Mouse (Mus musculus) limb, embryonic 11.5 days (tissue): Measurements from ENCODE around the gene Ankrd33. TPM values are rescaled to one million over a fixed set of nuclear protein-coding genes. Genes with fewer than 3 reads are reported as not detected.
A peak's percentile ranks its signal among the peaks of the same experiment; 100 is the strongest.

Experiments used
- ATAC-seq: fragments of 200-750 bp; cut with Nextera tagmentation; 2 replicates; pipeline ENCODE4 v1.8.0; 2017; ENCODE audit warnings: low read depth; ENCODE audit not compliant: insufficient number of reproducible peaks, low FRiP score, low TSS enrichment
- DNase-seq: peaks from one replicate; pipeline ENCODE4 v3.0.0-alpha.2; 2015; ENCODE audit warnings: low spot score
- H3K27ac ChIP-seq: fragments of 300-500 bp; sonication (generic); replicated peaks from 2 replicates; pipeline ENCODE4 v1.5.1; 2014; ENCODE audit warnings: low read depth, mild to moderate bottlenecking, low read length
- H3K27me3 ChIP-seq: fragments of 300-500 bp; sonication (generic); 2 replicates; pipeline ENCODE4 v1.6.1; 2014; ENCODE audit warnings: mild to moderate bottlenecking, low read length, mixed read lengths; ENCODE audit not compliant: control insufficient read depth, insufficient read depth
- H3K36me3 ChIP-seq: fragments of 300-500 bp; sonication (generic); 2 replicates; pipeline ENCODE4 v1.6.1; 2014; ENCODE audit warnings: mild to moderate bottlenecking, low read length, moderate library complexity, mixed read lengths; ENCODE audit not compliant: control insufficient read depth, insufficient read depth
- H3K4me1 ChIP-seq: fragments of 300-500 bp; sonication (generic); 2 replicates; pipeline ENCODE4 v1.6.1; 2014; ENCODE audit warnings: low read length, mixed read lengths; ENCODE audit not compliant: control insufficient read depth, insufficient read depth
- H3K4me2 ChIP-seq: fragments of 300-500 bp; sonication (generic); 2 replicates; pipeline ENCODE4 v1.6.1; 2014; ENCODE audit warnings: low read depth, mild to moderate bottlenecking, moderate library complexity; ENCODE audit not compliant: severe bottlenecking
- H3K4me3 ChIP-seq: fragments of 300-500 bp; sonication (generic); 2 replicates; pipeline ENCODE4 v1.5.1; 2014; ENCODE audit warnings: low read depth, low read length
- H3K9ac ChIP-seq: fragments of 300-500 bp; sonication (generic); 2 replicates; pipeline ENCODE4 v1.6.1; 2014; ENCODE audit warnings: mild to moderate bottlenecking, low read length
- H3K9me3 ChIP-seq: fragments of 300-500 bp; sonication (generic); 2 replicates; pipeline ENCODE4 v1.6.1; 2016; ENCODE audit warnings: low read length; ENCODE audit not compliant: control insufficient read depth
- WGBS: fragments of 180-500 bp; shearing (Covaris S2); extraction: QIAGEN DNeasy Blood & Tissue Kit; methylation state at CpG from one replicate; pipeline ENCODE4 v1.1.7; 2014; 5-methylcytosine and 5-hydroxymethylcytosine counted together
- polyA plus RNA-seq: library from polyadenylated mRNA; unstranded; fragments of >200 nt; fragmentation: Nextera tagmentation; extraction: Ambion mirVana; gene quantifications from 2 replicates; pipeline ENCODE4 v1.2.1, GENCODE M21; 2014

Gene Ankrd33
- polyA plus RNA-seq, 1 experiment from 2014 or later: not detected

DNA sequence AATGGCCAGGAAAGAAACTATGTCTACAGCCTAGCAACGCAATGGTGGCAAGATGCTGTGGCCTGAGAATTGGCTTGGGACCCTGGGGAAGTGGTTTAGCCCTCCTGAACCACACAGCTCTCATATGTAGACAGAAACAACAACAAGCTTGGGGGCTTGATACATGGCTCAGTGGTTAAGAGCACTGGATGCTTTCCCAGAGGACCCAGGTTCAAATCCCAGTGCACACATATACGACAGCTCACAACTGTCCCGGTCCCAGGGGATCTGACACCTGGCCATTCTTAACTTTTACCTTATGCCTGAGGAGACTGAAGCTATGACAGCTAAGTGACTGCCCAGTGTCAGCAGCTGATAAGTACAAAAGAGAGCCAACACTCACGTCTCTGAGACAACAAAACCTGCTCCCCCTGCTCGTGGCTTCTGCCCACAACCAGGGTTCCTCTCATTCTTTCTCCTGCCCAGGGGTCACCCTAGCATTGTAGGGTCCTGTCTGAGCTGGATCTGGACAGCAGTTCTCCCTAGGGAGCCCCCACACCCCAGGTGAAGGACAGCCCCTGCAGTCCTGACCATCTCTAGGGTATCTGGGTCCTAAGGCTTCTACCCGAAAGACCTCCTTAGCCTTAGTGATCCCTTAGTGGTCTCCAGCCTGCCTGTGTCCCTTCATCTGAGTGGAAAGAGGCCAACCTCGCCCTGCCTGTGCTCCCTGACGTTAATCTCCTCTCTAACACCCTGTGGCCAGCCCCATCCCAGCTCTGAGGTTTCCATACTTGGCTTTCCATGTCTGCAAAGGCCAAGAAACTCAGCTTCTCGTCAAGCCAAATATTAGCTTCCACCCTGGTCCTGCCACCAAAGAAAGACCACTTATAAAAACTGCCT is 6.1 kb downstream of the Ankrd33 start:
- ATAC-seq: no peak
- 67% methylated on average over 9 of the region's 9 CpGs for WGBS
- H3K36me3 ChIP-seq: no peaks in the 10 kb centered on the region

DNA sequence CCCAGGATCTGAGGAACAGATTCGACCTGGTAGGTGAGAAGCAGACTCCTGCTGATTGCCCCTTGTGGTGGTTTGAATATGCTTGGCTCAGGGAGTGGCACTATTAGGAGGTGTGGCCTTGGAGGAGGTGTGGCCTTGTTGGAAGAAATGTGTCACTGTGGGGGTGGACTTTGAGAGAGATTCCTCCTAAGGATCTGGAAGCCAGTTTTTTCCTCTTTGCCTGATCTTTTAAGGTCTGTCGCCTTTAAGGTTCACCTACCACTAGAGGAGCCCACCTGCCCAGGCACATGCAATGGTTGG is 6.7 kb downstream of the Ankrd33 start:
- WGBS: 17% methylated on average over 2 of the region's 2 CpGs
- H3K27ac ChIP-seq: no peak overlapping the region
- no peaks in the 10 kb centered on the region for H3K36me3 ChIP-seq
- no peaks in the 10 kb centered on the region for H3K4me1 ChIP-seq
- no peak for DNase-seq
- ATAC-seq: no peak
- H3K27me3 ChIP-seq: no peaks in the 10 kb centered on the region
- H3K4me2 ChIP-seq: no peak overlapping the region
- no peaks in the 10 kb centered on the region for H3K9me3 ChIP-seq
- H3K4me3 ChIP-seq: no peak overlapping the region
- no peak overlapping the region for H3K9ac ChIP-seq

More for the DNA sequence above, 6.1 kb downstream of the Ankrd33 start:
- Histone ChIP-seq H3K4me1 (no peaks in the 10 kb centered on the region), H3K4me3 (no peak overlapping the region), H3K9ac (no peak overlapping the region), H3K9me3 (no peaks in the 10 kb centered on the region), H3K27ac (no peak overlapping the region), H3K4me2 (no peak overlapping the region), H3K27me3 (no peaks in the 10 kb centered on the region)
- no peak for DNase-seq

- Histone ChIP-seq H3K27ac (no peak overlapping the region), H3K36me3 (no peaks in the 10 kb centered on the region; the same call in 1 of the 2 replicates), H3K4me2 (no peak overlapping the region), H3K4me1 (no peaks in the 10 kb centered on the region), H3K27me3 (peaks cover 9% of the 10 kb centered on the region; the same call in 1 of the 2 replicates), H3K4me3 (no peak overlapping the region), H3K9ac (no peak overlapping the region; the same call in 1 of the 2 replicates), H3K9me3 (no peaks in the 10 kb centered on the region)
- WGBS: 70% methylated on average over 4 of the region's 4 CpGs
- ATAC-seq: no peak
- DNase-seq: no peak
These were observed 7.6 kb downstream of the Ankrd33 start for GRCm38 (mm10) chr15:101123202-101123601.

- Histone ChIP-seq H3K4me2 (no peak overlapping the region), H3K9me3 (no peaks in the 10 kb centered on the region), H3K9ac (no peak overlapping the region), H3K4me1 (peaks cover 11% of the 10 kb centered on the region; the same call in 1 of the 2 replicates), H3K36me3 (no peaks in the 10 kb centered on the region; the same call in 1 of the 2 replicates), H3K4me3 (no peak overlapping the region), H3K27me3 (peaks cover 25% of the 10 kb centered on the region; the same call in 1 of the 2 replicates), H3K27ac (no peak overlapping the region)
- DNase-seq: no peak
- no peak for ATAC-seq
- WGBS: 84% methylated on average over 6 of the region's 6 CpGs
These were observed 10.0 kb downstream of the Ankrd33 start for GRCm38 (mm10) chr15:101125561-101125960.

DNA sequence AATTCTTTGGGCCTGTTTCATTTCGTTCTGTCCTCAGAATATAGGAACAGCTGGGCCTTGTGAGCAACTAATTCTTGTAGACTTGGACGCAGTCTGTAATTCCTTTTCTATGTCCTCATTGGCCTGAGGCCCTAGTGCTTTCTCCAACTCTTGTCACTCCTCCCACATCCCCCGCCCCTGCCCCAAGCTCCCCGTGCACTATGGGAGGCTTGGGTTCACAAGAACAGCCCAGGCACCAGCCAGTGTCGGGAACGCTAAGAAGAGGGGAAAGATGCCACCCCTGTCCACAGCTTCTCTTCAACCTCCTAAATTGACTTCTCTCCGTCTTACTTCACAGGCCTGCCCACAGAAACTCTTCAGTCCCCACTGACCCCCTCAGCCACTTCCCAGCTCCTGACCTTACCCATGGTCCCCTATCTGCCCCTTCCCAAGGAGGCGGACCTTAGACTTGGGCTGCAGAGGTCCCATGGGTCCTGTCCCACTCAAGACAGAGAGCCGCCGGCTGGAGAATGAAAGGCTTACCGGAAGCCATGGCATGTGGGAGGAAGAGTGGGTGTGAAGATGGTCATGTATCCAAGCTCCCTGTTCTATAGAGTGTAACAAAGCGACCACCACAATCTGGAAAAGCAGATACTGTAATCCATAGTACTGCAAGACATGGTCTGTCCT is 11.5 kb downstream of the Ankrd33 start:
- H3K36me3 ChIP-seq: no peaks in the 10 kb centered on the region; the same call in 1 of the 2 replicates
- peaks cover 25% of the 10 kb centered on the region; the same call in 1 of the 2 replicates for H3K27me3 ChIP-seq
- H3K27ac ChIP-seq: no peak overlapping the region
- H3K4me2 ChIP-seq: no peak overlapping the region
- WGBS: 76% methylated on average over 12 of the region's 12 CpGs
- H3K9me3 ChIP-seq: no peaks in the 10 kb centered on the region
- no peak for ATAC-seq
- H3K4me3 ChIP-seq: no peak overlapping the region
- DNase-seq: no peak
- no peak overlapping the region for H3K9ac ChIP-seq
- peaks cover 14% of the 10 kb centered on the region; the same call in 1 of the 2 replicates for H3K4me1 ChIP-seq

DNA sequence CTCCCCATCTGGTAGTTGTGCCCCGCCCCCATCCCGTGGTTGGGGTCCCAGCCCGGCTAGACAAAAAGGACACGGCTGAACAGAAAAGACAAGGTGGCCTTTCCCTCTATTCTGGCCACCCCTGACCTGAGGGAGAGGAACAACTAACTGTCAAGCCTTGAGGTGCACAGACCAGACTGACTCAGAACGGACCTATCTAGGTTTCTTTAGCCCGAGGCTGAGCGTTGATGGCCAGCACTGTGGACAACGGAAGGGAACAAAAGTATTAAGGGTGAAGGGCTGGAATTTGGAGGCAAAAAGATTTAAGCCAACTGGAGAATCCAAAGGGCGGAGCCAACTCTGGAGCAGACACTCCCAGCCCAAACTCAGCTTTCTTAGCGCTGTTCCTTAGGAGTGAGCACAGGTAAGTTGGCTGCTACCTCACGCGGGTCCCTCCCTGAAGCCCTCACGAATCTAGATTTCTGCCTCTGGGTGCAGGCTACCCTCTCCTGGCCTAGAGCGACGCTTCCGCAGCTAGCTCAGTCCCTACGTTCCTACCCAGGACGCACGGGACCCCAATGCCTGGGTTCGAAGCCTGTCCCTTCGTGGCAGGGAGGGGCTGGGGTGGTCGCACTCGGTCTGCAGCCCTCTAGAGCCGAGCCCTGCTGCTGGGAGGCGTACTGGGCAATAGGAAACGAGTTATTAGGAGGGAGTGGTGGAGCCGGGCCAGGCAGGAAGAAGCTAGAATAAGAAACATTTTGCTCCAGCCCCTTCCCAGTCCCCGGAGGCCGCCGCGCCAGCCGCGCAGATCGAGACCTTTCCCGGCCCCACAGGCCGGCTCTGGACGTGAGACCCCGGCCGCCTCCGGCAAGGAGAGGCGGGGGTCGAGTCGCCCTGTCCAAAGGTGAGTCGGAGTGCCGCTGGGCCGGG is 12.9 kb downstream of the Ankrd33 start, which contains the start of gene Acvrl1:
Gene Acvrl1, plus strand, starts transcription at position 342 of the 909 bp plus-strand sequence.
- WGBS: 4% methylated on average over 32 of the region's 46 CpGs
- Histone ChIP-seq H3K27ac (no peak within 1 kb of the TSS), H3K9me3 (no peaks in the 10 kb centered on the region), H3K4me1 (peaks cover 14% of the 10 kb centered on the region; the same call in 1 of the 2 replicates), H3K27me3 (peaks cover 25% of the 10 kb centered on the region; the same call in 1 of the 2 replicates), H3K4me2 (peak within 1 kb of the TSS; percentile 67), H3K9ac (peak within 1 kb of the TSS; percentile 59), H3K4me3 (peak within 1 kb of the TSS; percentile 33), H3K36me3 (no peaks in the 10 kb centered on the region; the same call in 1 of the 2 replicates)
- DNase-seq (peak; percentile 52), ATAC-seq (no peak)

DNA sequence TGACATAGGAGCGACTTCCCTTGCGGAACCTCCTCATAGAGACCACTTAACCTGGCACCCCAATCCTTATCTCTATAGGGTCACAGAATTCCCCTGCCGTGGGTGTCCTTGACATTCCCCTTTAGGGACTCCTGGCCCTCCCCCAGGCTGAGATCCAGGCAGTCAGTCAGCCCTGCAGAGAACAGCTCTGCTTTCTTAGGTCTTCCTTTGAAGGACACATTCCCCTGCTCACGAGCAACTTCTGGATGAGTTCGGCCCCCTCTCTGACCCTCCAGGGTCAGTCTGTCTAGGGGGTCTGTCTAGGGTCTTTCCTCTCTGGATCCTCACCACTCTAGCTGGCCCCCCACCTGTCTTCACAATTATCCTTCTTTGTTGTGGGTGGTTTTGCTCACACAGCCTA is 13.9 kb downstream of the Ankrd33 start:
- Histone ChIP-seq H3K4me2 (peak overlapping the region; percentile 67), H3K4me3 (peak overlapping the region; percentile 33), H3K36me3 (no peaks in the 10 kb centered on the region; the same call in 1 of the 2 replicates), H3K27ac (no peak overlapping the region), H3K9me3 (no peaks in the 10 kb centered on the region), H3K27me3 (peaks cover 25% of the 10 kb centered on the region; the same call in 1 of the 2 replicates), H3K9ac (peak overlapping the region; percentile 59; the same call in 1 of the 2 replicates), H3K4me1 (peaks cover 22% of the 10 kb centered on the region)
- no peak for ATAC-seq
- no peak for DNase-seq
- 36% methylated on average over 5 of the region's 5 CpGs for WGBS
